Mouse (Mus musculus): ENCODE measurements around the gene Gm38431. TPM values are rescaled to one million over a fixed set of nuclear protein-coding genes. Genes with fewer than 3 reads are reported as not detected.

Gm38431 gene
- polyA plus RNA-seq, 1 experiment from 2014 or later: 1.3 TPM

- no peak overlapping the region for H3K27ac ChIP-seq (replicated peaks in 1 of 2; ENCODE audit: control insufficient read depth in 1 of 2, insufficient read depth in 1 of 2, low read depth in 2 of 2, low read length in 2 of 2)
These were observed 64.0 kb downstream of the Gm38431 start for GRCm38 (mm10) chr9:21027774-21028290.

GRCm38 (mm10) chr9:21026849-21027248 lies 64.9 kb downstream of the Gm38431 start:
- 0 out of 2 replicates have a peak, but pooled peaks cover 6% of the 10 kb centered on the region for H3K36me3 ChIP-seq (ENCODE audit: control insufficient read depth, insufficient read depth, low read length)
- no peaks in the 10 kb centered on the region for H3K9me3 ChIP-seq (ENCODE audit: control insufficient read depth, low read length)
- no peak overlapping the region for H3K9ac ChIP-seq (ENCODE audit: low read length)
- H3K4me1 ChIP-seq (ENCODE audit: control insufficient read depth in 2 of 2, insufficient read depth in 2 of 2, low read length in 2 of 2): peaks cover 16 to 20% of the 10 kb centered on the region in 2 experiments
- WGBS: 78% methylated on average over 12 of the region's 12 CpGs
- peaks cover 14% of the 10 kb centered on the region for H3K27me3 ChIP-seq (ENCODE audit: control insufficient read depth, insufficient read depth, low read length)
- no peak overlapping the region for H3K4me3 ChIP-seq (ENCODE audit: control insufficient read depth in 1 of 2, insufficient read depth in 1 of 2, low read depth in 1 of 2, low read length in 2 of 2)
- no peak overlapping the region for H3K4me2 ChIP-seq (ENCODE audit: low read length)
- H3K27ac ChIP-seq (replicated peaks in 1 of 2; ENCODE audit: control insufficient read depth in 1 of 2, insufficient read depth in 1 of 2, low read depth in 2 of 2, low read length in 2 of 2): no peak overlapping the region
- ATAC-seq (ENCODE audit: insufficient number of reproducible peaks, insufficient read depth, low FRiP score, low read depth): no peak

More at GRCm38 (mm10) chr9:21027774-21028290, 64.0 kb downstream of the Gm38431 start:
- no peak for ATAC-seq (ENCODE audit: insufficient number of reproducible peaks, insufficient read depth, low FRiP score, low read depth)
- 0 out of 2 replicates have a peak, but pooled peaks cover 6% of the 10 kb centered on the region for H3K36me3 ChIP-seq (ENCODE audit: control insufficient read depth, insufficient read depth, low read length)
- H3K4me1 ChIP-seq (ENCODE audit: control insufficient read depth in 2 of 2, insufficient read depth in 2 of 2, low read length in 2 of 2): peaks cover 18 to 30% of the 10 kb centered on the region in 2 experiments
- peaks cover 24% of the 10 kb centered on the region for H3K27me3 ChIP-seq (ENCODE audit: control insufficient read depth, insufficient read depth, low read length)
- WGBS: 59% methylated on average over 8 of the region's 8 CpGs
- no peak overlapping the region for H3K4me2 ChIP-seq (ENCODE audit: low read length)
- no peak overlapping the region for H3K9ac ChIP-seq (ENCODE audit: low read length)
- H3K9me3 ChIP-seq (ENCODE audit: control insufficient read depth, low read length): no peaks in the 10 kb centered on the region
- no peak overlapping the region for H3K4me3 ChIP-seq (ENCODE audit: control insufficient read depth in 1 of 2, insufficient read depth in 1 of 2, low read depth in 1 of 2, low read length in 2 of 2)

- Histone ChIP-seq H3K27ac (replicated peaks in 1 of 2; ENCODE audit: control insufficient read depth in 1 of 2, insufficient read depth in 1 of 2, low read depth in 2 of 2, low read length in 2 of 2) (no peak overlapping the region), H3K4me1 (ENCODE audit: control insufficient read depth in 2 of 2, insufficient read depth in 2 of 2, low read length in 2 of 2) (peaks cover 11 to 13% of the 10 kb centered on the region in 2 experiments), H3K9ac (ENCODE audit: low read length) (no peak overlapping the region), H3K9me3 (ENCODE audit: control insufficient read depth, low read length) (no peaks in the 10 kb centered on the region), H3K4me3 (ENCODE audit: control insufficient read depth in 1 of 2, insufficient read depth in 1 of 2, low read depth in 1 of 2, low read length in 2 of 2) (no peak overlapping the region), H3K36me3 (ENCODE audit: control insufficient read depth, insufficient read depth, low read length) (peaks cover 6% of the 10 kb centered on the region; the same call in 1 of the 2 replicates), H3K27me3 (ENCODE audit: control insufficient read depth, insufficient read depth, low read length) (peaks cover 10% of the 10 kb centered on the region), H3K4me2 (ENCODE audit: low read length) (no peak overlapping the region)
- no peak for ATAC-seq (ENCODE audit: insufficient number of reproducible peaks, insufficient read depth, low FRiP score, low read depth)
- 61% methylated on average over 19 of the region's 19 CpGs for WGBS
These were observed 66.5 kb downstream of the Gm38431 start for GRCm38 (mm10) chr9:21025258-21025810.

GRCm38 (mm10) chr9:21022726-21023125 lies 69.1 kb downstream of the Gm38431 start:
- Histone ChIP-seq H3K9ac (ENCODE audit: low read length) (no peak overlapping the region), H3K27me3 (ENCODE audit: control insufficient read depth, insufficient read depth, low read length) (peaks cover 13% of the 10 kb centered on the region; the same call in 1 of the 2 replicates), H3K36me3 (ENCODE audit: control insufficient read depth, insufficient read depth, low read length) (peaks cover 6% of the 10 kb centered on the region; the same call in 1 of the 2 replicates), H3K9me3 (ENCODE audit: control insufficient read depth, low read length) (no peaks in the 10 kb centered on the region), H3K4me1 (ENCODE audit: control insufficient read depth in 2 of 2, insufficient read depth in 2 of 2, low read length in 2 of 2) (no peaks in the 10 kb centered on the region), H3K4me2 (ENCODE audit: low read length) (no peak overlapping the region), H3K27ac (replicated peaks in 1 of 2; ENCODE audit: control insufficient read depth in 1 of 2, insufficient read depth in 1 of 2, low read depth in 2 of 2, low read length in 2 of 2) (no peak overlapping the region), H3K4me3 (ENCODE audit: control insufficient read depth in 1 of 2, insufficient read depth in 1 of 2, low read depth in 1 of 2, low read length in 2 of 2) (no peak overlapping the region)
- ATAC-seq (ENCODE audit: insufficient number of reproducible peaks, insufficient read depth, low FRiP score, low read depth): no peak
- 74% methylated on average over 1 of the region's 1 CpGs for WGBS

- ATAC-seq (ENCODE audit: insufficient number of reproducible peaks, insufficient read depth, low FRiP score, low read depth): 0 out of 2 replicates have a peak, but pooled peaks have one; percentile 17
- Histone ChIP-seq H3K36me3 (ENCODE audit: control insufficient read depth, insufficient read depth, low read length) (peaks cover 6% of the 10 kb centered on the region; the same call in 1 of the 2 replicates), H3K4me1 (ENCODE audit: control insufficient read depth in 2 of 2, insufficient read depth in 2 of 2, low read length in 2 of 2) (no peaks in the 10 kb centered on the region), H3K9ac (ENCODE audit: low read length) (no peak overlapping the region), H3K27ac (replicated peaks in 1 of 2; ENCODE audit: control insufficient read depth in 1 of 2, insufficient read depth in 1 of 2, low read depth in 2 of 2, low read length in 2 of 2) (no peak overlapping the region), H3K4me3 (ENCODE audit: control insufficient read depth in 1 of 2, insufficient read depth in 1 of 2, low read depth in 1 of 2, low read length in 2 of 2) (no peak overlapping the region), H3K27me3 (ENCODE audit: control insufficient read depth, insufficient read depth, low read length) (peaks cover 17% of the 10 kb centered on the region), H3K4me2 (ENCODE audit: low read length) (no peak overlapping the region), H3K9me3 (ENCODE audit: control insufficient read depth, low read length) (no peaks in the 10 kb centered on the region)
- WGBS: 54% methylated on average over 6 of the region's 6 CpGs
These were observed 69.5 kb downstream of the Gm38431 start for GRCm38 (mm10) chr9:21022288-21022687.

GRCm38 (mm10) chr9:21021363-21021762 lies 70.4 kb downstream of the Gm38431 start:
- no peaks in the 10 kb centered on the region for H3K9me3 ChIP-seq (ENCODE audit: control insufficient read depth, low read length)
- H3K36me3 ChIP-seq (ENCODE audit: control insufficient read depth, insufficient read depth, low read length): peaks cover 4% of the 10 kb centered on the region; the same call in 1 of the 2 replicates
- no peak overlapping the region for H3K9ac ChIP-seq (ENCODE audit: low read length)
- WGBS: 61% methylated on average over 3 of the region's 3 CpGs
- no peaks in the 10 kb centered on the region for H3K4me1 ChIP-seq (ENCODE audit: control insufficient read depth in 2 of 2, insufficient read depth in 2 of 2, low read length in 2 of 2)
- H3K4me3 ChIP-seq (ENCODE audit: control insufficient read depth in 1 of 2, insufficient read depth in 1 of 2, low read depth in 1 of 2, low read length in 2 of 2): no peak overlapping the region
- H3K27me3 ChIP-seq (ENCODE audit: control insufficient read depth, insufficient read depth, low read length): peaks cover 21% of the 10 kb centered on the region
- H3K27ac ChIP-seq (replicated peaks in 1 of 2; ENCODE audit: control insufficient read depth in 1 of 2, insufficient read depth in 1 of 2, low read depth in 2 of 2, low read length in 2 of 2): no peak overlapping the region
- no peak for ATAC-seq (ENCODE audit: insufficient number of reproducible peaks, insufficient read depth, low FRiP score, low read depth)
- H3K4me2 ChIP-seq (ENCODE audit: low read length): no peak overlapping the region

- WGBS: 72% methylated on average over 2 of the region's 2 CpGs
- no peak for ATAC-seq (ENCODE audit: insufficient number of reproducible peaks, insufficient read depth, low FRiP score, low read depth)
- peaks cover 44% of the 10 kb centered on the region for H3K27me3 ChIP-seq (ENCODE audit: control insufficient read depth, insufficient read depth, low read length)
These were observed 73.2 kb downstream of the Gm38431 start for GRCm38 (mm10) chr9:21018600-21018999.

More at GRCm38 (mm10) chr9:21018600-21018999, 73.2 kb downstream of the Gm38431 start:
- H3K9me3 ChIP-seq (ENCODE audit: control insufficient read depth, low read length): no peaks in the 10 kb centered on the region
- no peak overlapping the region for H3K4me2 ChIP-seq (ENCODE audit: low read length)
- no peaks in the 10 kb centered on the region; the same call in 1 of the 2 replicates for H3K36me3 ChIP-seq (ENCODE audit: control insufficient read depth, insufficient read depth, low read length)
- H3K27ac ChIP-seq (replicated peaks in 1 of 2; ENCODE audit: control insufficient read depth in 1 of 2, insufficient read depth in 1 of 2, low read depth in 2 of 2, low read length in 2 of 2): no peak overlapping the region
- H3K4me1 ChIP-seq (ENCODE audit: control insufficient read depth in 2 of 2, insufficient read depth in 2 of 2, low read length in 2 of 2): peaks cover 10 to 15% of the 10 kb centered on the region in 2 experiments; a peak in 3 of 4 replicates
- H3K9ac ChIP-seq (ENCODE audit: low read length): no peak overlapping the region
- no peak overlapping the region for H3K4me3 ChIP-seq (ENCODE audit: control insufficient read depth in 1 of 2, insufficient read depth in 1 of 2, low read depth in 1 of 2, low read length in 2 of 2)
